Mouse (Mus musculus): ENCODE measurements around the gene Gm9611.
"Not testable (repeated sequence)": the region's sequence is repeated elsewhere in the genome, so short reads cannot be mapped to it uniquely, and the experiment has no call there.

Gm9611 gene

DNA sequence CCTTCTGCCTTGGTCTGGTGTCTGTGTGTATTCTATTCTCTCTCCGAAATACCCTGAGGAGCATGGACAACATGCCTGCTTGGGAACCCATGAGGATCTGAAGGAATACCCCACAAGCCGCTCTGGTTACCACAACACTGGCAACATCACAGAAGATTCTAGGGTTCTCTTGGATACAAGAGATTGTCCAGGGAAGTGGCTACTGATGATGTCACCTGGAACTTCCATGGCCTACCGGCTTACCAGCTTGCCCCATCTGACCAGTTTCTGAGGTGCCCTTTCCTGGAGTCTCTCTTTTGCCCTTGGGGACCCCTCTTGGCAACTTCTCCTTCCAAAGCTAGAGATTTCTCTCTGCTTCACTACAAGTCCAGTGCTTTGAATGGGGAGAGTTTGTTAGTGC, at the start of gene Gm9611:
Gm9611 (minus strand) TSS at position 101 of the 400 bp plus-strand sequence.
- not testable (repeated sequence) for DNase-seq

DNA sequence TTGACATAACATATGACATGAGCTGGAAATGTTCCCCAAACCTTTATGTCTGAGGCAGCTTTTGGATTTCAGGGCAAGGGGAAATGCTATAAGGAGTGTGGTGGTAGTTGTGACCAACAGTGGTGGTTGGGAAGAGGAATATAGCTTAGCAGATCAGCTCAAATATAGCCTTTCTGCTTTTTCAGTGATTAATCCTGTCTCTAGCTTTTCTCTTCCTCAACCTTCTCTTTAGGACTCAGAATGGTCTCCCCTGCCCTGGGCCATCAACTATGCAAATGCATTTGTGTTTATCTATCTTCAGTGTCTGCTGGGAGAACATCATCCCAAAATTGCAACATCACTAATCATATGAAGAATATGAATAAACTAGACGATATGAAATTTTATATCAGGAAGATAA, 12.8 kb upstream of the Gm9611 start, which contains the start of gene Gm7995:
Gm7995 (plus strand) TSS at position 301 of the 400 bp plus-strand sequence.
- DNase-seq: not testable (repeated sequence)

DNA sequence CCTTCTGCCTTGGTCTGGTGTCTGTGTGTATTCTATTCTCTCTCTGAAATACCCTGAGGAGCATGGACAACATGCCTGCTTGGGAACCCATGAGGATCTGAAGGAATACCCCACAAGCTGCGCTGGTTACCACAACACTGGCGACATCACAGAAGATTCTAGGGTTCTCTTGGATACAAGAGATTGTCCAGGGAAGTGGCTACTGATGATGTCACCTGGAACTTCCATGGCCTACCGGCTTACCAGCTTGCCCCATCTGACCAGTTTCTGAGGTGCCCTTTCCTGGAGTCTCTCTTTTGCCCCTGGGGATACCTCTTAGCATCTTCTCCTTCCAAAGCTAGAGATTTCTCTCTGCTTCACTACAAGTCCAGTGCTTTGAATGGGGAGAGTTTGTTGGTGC, 37.2 kb downstream of the Gm9611 start, which contains the start of gene Gm17026:
Gm17026 (minus strand) TSS at position 101 of the 400 bp plus-strand sequence.
- not testable (repeated sequence) for DNase-seq

All from kidney, postnatal 10 days (tissue).